Mouse (Mus musculus) bone marrow, adult 2 months (tissue): ENCODE data around the gene Smap1.

ENCODE experiments used
- CTCF ChIP-seq: fragments of 200-500 bp; IDR thresholded peaks from 2 replicates; pipeline ENCODE4 v1.5.1; 2011; ENCODE audit warnings: low read length, control low read depth; ENCODE audit not compliant: control insufficient read depth, insufficient read depth
- POLR2A ChIP-seq: fragments of 200-500 bp; IDR thresholded peaks from 2 replicates; pipeline ENCODE4 v1.6.1; 2011; ENCODE audit warnings: low read depth, mild to moderate bottlenecking, control low read depth, low read length, borderline replicate concordance; ENCODE audit not compliant: control insufficient read depth

GRCm38 (mm10) chr1:23955539-23955938, 33.4 kb upstream of the Smap1 start:
- TF ChIP-seq CTCF: no peak
- TF ChIP-seq POLR2A: no peak
